ENCODE assay signal across 31 mouse cellular contexts in the genomic region with DNA sequence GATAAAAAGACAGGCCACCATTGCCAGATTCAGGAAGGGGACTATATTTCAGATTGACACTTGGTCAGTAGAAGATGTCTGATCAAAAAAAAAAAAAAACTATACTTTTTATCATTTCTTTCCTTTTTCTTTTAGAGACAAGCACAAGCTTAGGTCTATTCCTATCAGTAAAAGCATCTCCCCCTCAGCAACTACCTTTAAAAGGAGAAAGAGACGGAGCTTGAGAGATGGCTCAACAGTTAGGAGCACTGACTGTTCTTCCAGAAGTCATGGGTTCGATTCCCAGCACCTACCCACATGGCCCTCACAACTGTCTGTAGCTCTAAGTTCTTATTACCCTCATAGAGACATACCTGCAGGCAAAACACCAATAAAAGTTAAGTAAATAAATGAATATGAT. TPM values are rescaled to one million over a fixed set of nuclear protein-coding genes. Genes with fewer than 3 reads are reported as not detected.
"Had no signal": no experiment of that assay in that cellular context is flagged by ENCODE, and none has a peak within 500 bp of the region (broad histone marks: within the 10 kb centered on the region; RNA-seq: fewer than 3 reads in every experiment).

No protein-coding gene starts in this region.

- H3K4me1 ChIP-seq: heart, embryonic 10.5 days; heart, embryonic 12.5 days; hindbrain, embryonic 13.5 days; hindbrain, embryonic 15.5 days; kidney, embryonic 15.5 days; limb, embryonic 10.5 days; limb, embryonic 12.5 days; liver, embryonic 13.5 days; liver, embryonic 15.5 days had no signal

- H3K4me3 ChIP-seq: gastrocnemius, adult 2 months; heart, adult 2 months; heart, embryonic 10.5 days; heart, embryonic 12.5 days; hindbrain, embryonic 13.5 days; hindbrain, embryonic 15.5 days; kidney, embryonic 15.5 days; layer of hippocampus, adult 2 months; limb, embryonic 10.5 days; limb, embryonic 12.5 days; liver, embryonic 13.5 days; liver, embryonic 15.5 days had no signal

- H3K4me2 ChIP-seq: heart, embryonic 12.5 days; hindbrain, embryonic 13.5 days; hindbrain, embryonic 15.5 days; kidney, embryonic 15.5 days; limb, embryonic 12.5 days; liver, embryonic 13.5 days; liver, embryonic 15.5 days had no signal

- H3K9ac ChIP-seq: heart, embryonic 12.5 days; hindbrain, embryonic 13.5 days; hindbrain, embryonic 15.5 days; kidney, embryonic 15.5 days; limb, embryonic 12.5 days; liver, embryonic 13.5 days; liver, embryonic 15.5 days had no signal

- H3K27me3 ChIP-seq: heart, embryonic 12.5 days; hindbrain, embryonic 13.5 days; hindbrain, embryonic 15.5 days; kidney, embryonic 15.5 days; limb, embryonic 12.5 days; liver, embryonic 13.5 days; liver, embryonic 15.5 days had no signal

- H3K27ac ChIP-seq: gastrocnemius, adult 2 months; heart, adult 2 months; heart, embryonic 10.5 days; hindbrain, embryonic 13.5 days; hindbrain, embryonic 15.5 days; hindbrain, postnatal 0 days; kidney, embryonic 15.5 days; kidney, postnatal 0 days; layer of hippocampus, adult 2 months; limb, embryonic 10.5 days; limb, embryonic 12.5 days; liver, embryonic 13.5 days; liver, embryonic 15.5 days had no signal

- ATAC-seq: hindbrain, postnatal 0 days; intestine, embryonic 16.5 days had no signal

- H3K9me3 ChIP-seq: heart, embryonic 10.5 days; hindbrain, embryonic 13.5 days; hindbrain, embryonic 15.5 days; kidney, embryonic 15.5 days; limb, embryonic 10.5 days; limb, embryonic 12.5 days; liver, embryonic 13.5 days; liver, embryonic 15.5 days had no signal

- DNase-seq: gastrocnemius, adult 2 months; gastrocnemius, postnatal 10 days; gastrocnemius, postnatal 25 days; heart, postnatal 14 days; heart, postnatal 36 days; kidney, adult 11 months; kidney, adult 9 months; kidney, postnatal 25 days; kidney, postnatal 4 days; layer of hippocampus, postnatal 36 days; liver, embryonic 13.5 days had no signal

- H3K36me3 ChIP-seq: heart, embryonic 10.5 days; heart, embryonic 12.5 days; hindbrain, embryonic 13.5 days; hindbrain, embryonic 15.5 days; kidney, embryonic 15.5 days; limb, embryonic 10.5 days; limb, embryonic 12.5 days; liver, embryonic 13.5 days; liver, embryonic 15.5 days had no signal

RNA-seq across cellular contexts. Expression of a gene that starts 38.9 kb away (rescaled TPM):
- total RNA-seq: gastrocnemius, adult 2 months; hindbrain, postnatal 0 days; layer of hippocampus, adult 2 months; left cerebral cortex, adult 18-20 months; left cerebral cortex, adult 8-10 months; left cerebral cortex, postnatal 14 days; left cerebral cortex, postnatal 36 days had no signal
- polyA plus RNA-seq: heart, embryonic 12.5 days; heart, embryonic 14.5 days; hindbrain, embryonic 11.5 days; hindbrain, embryonic 13.5 days; hindbrain, embryonic 15.5 days; hindbrain, postnatal 0 days; intestine, embryonic 14.5 days; limb, embryonic 10.5 days had no signal
